In the genomic region with DNA sequence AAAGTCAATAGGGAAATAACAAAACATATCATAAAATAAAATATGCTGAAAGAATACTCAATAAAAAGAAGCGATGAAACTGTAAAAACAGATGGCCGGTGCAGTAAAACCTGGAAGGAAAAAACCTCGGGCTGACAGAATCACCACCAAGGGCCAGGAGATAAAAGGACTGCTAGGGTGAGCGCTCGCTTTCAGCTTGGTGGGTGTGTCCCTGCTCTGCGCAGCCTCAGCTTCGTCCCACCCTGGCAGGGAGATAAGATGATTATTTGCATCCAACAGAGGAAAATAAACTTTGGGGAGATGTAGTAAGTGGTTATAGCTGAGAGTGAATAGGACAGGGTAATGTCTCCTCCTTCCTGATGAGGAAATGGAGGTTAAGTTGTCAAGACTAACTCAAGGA, we compare ENCODE assay signal across 26 mouse cellular contexts. TPM values are rescaled to one million over a fixed set of nuclear protein-coding genes. Genes with fewer than 3 reads are reported as not detected.
DNase-seq lines count a peak whose midpoint lies in the region; ATAC-seq and TF ChIP-seq lines count a peak whose summit lies in the region.
"Had no signal": no experiment of that assay in that cellular context is flagged by ENCODE, and none has a peak within 500 bp of the region (broad histone marks: within the 10 kb centered on the region; RNA-seq: fewer than 3 reads in every experiment).

No protein-coding gene starts in this region.

- 21% methylated on average over 7 of the region's 7 CpGs for WGBS in heart, postnatal 0 days
- 47% methylated on average over 7 of the region's 7 CpGs for WGBS in intestine, embryonic 16.5 days
- 21% methylated on average over 7 of the region's 7 CpGs for WGBS in liver, embryonic 15.5 days (ENCODE audit: insufficient replicate concordance)
- WGBS in stomach, postnatal 0 days, result 43% methylated on average over 7 of the region's 7 CpGs

- ATAC-seq in heart, postnatal 0 days (ENCODE audit: insufficient read depth, low read depth), result no peak
- ATAC-seq in intestine, embryonic 16.5 days, result peak; percentile 65
- ATAC-seq in liver, embryonic 15.5 days (ENCODE audit: insufficient read depth), result peak; percentile 90
- ATAC-seq in stomach, postnatal 0 days (ENCODE audit: low FRiP score, low TSS enrichment), result 0 out of 2 replicates have a peak, but pooled peaks have one; percentile 15

- H3K4me3 ChIP-seq in heart, postnatal 0 days (ENCODE audit: low read depth, low read length), result no peak overlapping the region
- H3K4me3 ChIP-seq in intestine, embryonic 16.5 days (ENCODE audit: low read length), result no peak overlapping the region
- 0 out of 2 replicates have a peak overlapping the region, but pooled peaks have one; percentile 12 for H3K4me3 ChIP-seq in liver, embryonic 15.5 days (replicated peaks)
- no peak overlapping the region for H3K4me3 ChIP-seq in stomach, postnatal 0 days (ENCODE audit: low read depth, low read length)
- H3K4me3 ChIP-seq: heart, embryonic 12.5 days; kidney, embryonic 15.5 days; layer of hippocampus, adult 2 months had no signal

- H3K27me3 ChIP-seq in heart, postnatal 0 days (ENCODE audit: control insufficient read depth, insufficient read depth, low read length), result 0 out of 2 replicates have a peak, but pooled peaks cover 4% of the 10 kb centered on the region
- no peaks in the 10 kb centered on the region for H3K27me3 ChIP-seq in intestine, embryonic 16.5 days (replicated peaks; ENCODE audit: control insufficient read depth, insufficient read depth, low read length)
- H3K27me3 ChIP-seq in liver, embryonic 15.5 days, result peaks cover 18% of the 10 kb centered on the region
- no peaks in the 10 kb centered on the region for H3K27me3 ChIP-seq in stomach, postnatal 0 days (ENCODE audit: control insufficient read depth, insufficient read depth, low read length)

- H3K9me3 ChIP-seq in heart, postnatal 0 days (replicated peaks; ENCODE audit: control insufficient read depth, low read length), result no peaks in the 10 kb centered on the region
- H3K9me3 ChIP-seq in intestine, embryonic 16.5 days (ENCODE audit: control insufficient read depth, low read length), result no peaks in the 10 kb centered on the region
- no peaks in the 10 kb centered on the region for H3K9me3 ChIP-seq in liver, embryonic 15.5 days (replicated peaks)
- no peaks in the 10 kb centered on the region for H3K9me3 ChIP-seq in stomach, postnatal 0 days (ENCODE audit: control insufficient read depth, low read length)
- H3K9me3 ChIP-seq: heart, embryonic 12.5 days; kidney, embryonic 15.5 days had no signal

- H3K9ac ChIP-seq in heart, postnatal 0 days (replicated peaks; ENCODE audit: low read depth, low read length), result no peak overlapping the region
- no peak overlapping the region for H3K9ac ChIP-seq in intestine, embryonic 16.5 days (ENCODE audit: low read depth, low read length)
- no peak overlapping the region for H3K9ac ChIP-seq in liver, embryonic 15.5 days
- H3K9ac ChIP-seq in stomach, postnatal 0 days (ENCODE audit: low read length), result no peak overlapping the region
- H3K9ac ChIP-seq: heart, embryonic 12.5 days; kidney, embryonic 15.5 days had no signal

- H3K4me1 ChIP-seq in heart, postnatal 0 days (ENCODE audit: control insufficient read depth, insufficient read depth), result no peaks in the 10 kb centered on the region
- H3K4me1 ChIP-seq in intestine, embryonic 16.5 days (ENCODE audit: control insufficient read depth, insufficient read depth, low read length), result peaks cover 14% of the 10 kb centered on the region
- H3K4me1 ChIP-seq in liver, embryonic 15.5 days (replicated peaks), result peaks cover 51% of the 10 kb centered on the region
- H3K4me1 ChIP-seq in stomach, postnatal 0 days (replicated peaks; ENCODE audit: control insufficient read depth, insufficient read depth), result no peaks in the 10 kb centered on the region

- no peak overlapping the region for H3K27ac ChIP-seq in heart, postnatal 0 days (ENCODE audit: low read depth)
- H3K27ac ChIP-seq in intestine, embryonic 16.5 days (ENCODE audit: low read length), result no peak overlapping the region
- peak overlapping the region; percentile 43; the same call in 1 of the 2 replicates for H3K27ac ChIP-seq in liver, embryonic 15.5 days (replicated peaks)
- no peak overlapping the region for H3K27ac ChIP-seq in stomach, postnatal 0 days (replicated peaks)
- H3K27ac ChIP-seq: kidney, embryonic 15.5 days; layer of hippocampus, adult 2 months had no signal

- TF ChIP-seq CTCF in heart, postnatal 0 days (IDR thresholded peaks at IDR 0.05; ENCODE audit: low read depth), result no peak
- no peak for TF ChIP-seq CTCF in stomach, postnatal 0 days (IDR thresholded peaks at IDR 0.05; ENCODE audit: low read depth)

- H3K36me3 ChIP-seq in heart, postnatal 0 days (replicated peaks; ENCODE audit: control insufficient read depth, insufficient read depth, low read length), result no peaks in the 10 kb centered on the region
- H3K36me3 ChIP-seq in intestine, embryonic 16.5 days (ENCODE audit: control insufficient read depth, insufficient read depth, low read length), result no peaks in the 10 kb centered on the region
- no peaks in the 10 kb centered on the region for H3K36me3 ChIP-seq in liver, embryonic 15.5 days (replicated peaks)
- H3K36me3 ChIP-seq in stomach, postnatal 0 days (ENCODE audit: control insufficient read depth, insufficient read depth, low read length), result no peaks in the 10 kb centered on the region
- H3K36me3 ChIP-seq: heart, embryonic 12.5 days; kidney, embryonic 15.5 days had no signal

- peak overlapping the region; percentile 38 for H3K4me2 ChIP-seq in heart, postnatal 0 days (ENCODE audit: low read depth, low read length)
- H3K4me2 ChIP-seq in intestine, embryonic 16.5 days (ENCODE audit: low read depth, low read length), result 0 out of 2 replicates have a peak overlapping the region, but pooled peaks have one; percentile 2
- peak overlapping the region; percentile 52 for H3K4me2 ChIP-seq in liver, embryonic 15.5 days
- no peak overlapping the region for H3K4me2 ChIP-seq in stomach, postnatal 0 days (replicated peaks; ENCODE audit: low read depth)
- H3K4me2 ChIP-seq: heart, embryonic 12.5 days; kidney, embryonic 15.5 days had no signal

- TF ChIP-seq EP300 in heart, postnatal 0 days (IDR thresholded peaks at IDR 0.05; ENCODE audit: low read depth), result no peak
- TF ChIP-seq EP300 in stomach, postnatal 0 days (optimal IDR thresholded peaks at IDR 0.05), result no peak

- no peak for DNase-seq in heart, postnatal 0 days (ENCODE audit: low spot score)
- no peak for DNase-seq in heart, adult 9 months (ENCODE audit: low spot score in 2 of 2)
- DNase-seq in stomach, postnatal 0 days (ENCODE audit: low spot score), result no peak
- DNase-seq in kidney, postnatal 4 days, result no peak
- DNase-seq in spleen, postnatal 14 days (ENCODE audit: low spot score in 2 of 2), result no peak
- DNase-seq in lung, postnatal 4 days, result no peak
- DNase-seq: cerebellum, adult 18-20 months; gastrocnemius, postnatal 36 days; left cerebral cortex, postnatal 4 days; lung, adult 18-20 months; midbrain, embryonic 14.5 days; retina, postnatal 1 day; right cerebral cortex, postnatal 4 days had no signal

RNA-seq across cellular contexts. Expression of gene Spaca3, which starts 3.3 kb away (rescaled TPM):
- total RNA-seq in heart, postnatal 0 days (2014; rRNA removed; ENCODE audit: low replicate concordance), result not detected in 2 replicates
- 0.14 TPM in 1 of 2 replicates, not detected in the other for polyA plus RNA-seq in heart, postnatal 0 days (2015; fragmentation: Nextera tagmentation; extraction: Ambion mirVana)
- not detected in 2 replicates for polyA plus RNA-seq in intestine, embryonic 16.5 days (2015; fragmentation: Nextera tagmentation; extraction: Ambion mirVana)
- polyA plus RNA-seq in liver, embryonic 15.5 days (2015; fragmentation: Nextera tagmentation; extraction: Ambion mirVana), result not detected in 2 replicates
- 0.35 and 0.44 TPM in 2 replicates for polyA plus RNA-seq in stomach, postnatal 0 days (2015; fragmentation: Nextera tagmentation; extraction: Ambion mirVana)
- total RNA-seq: adrenal gland, adult 18-20 months; gastrocnemius, postnatal 36 days; layer of hippocampus, adult 2 months; left cerebral cortex, postnatal 4 days; neutrophil, adult 5-6 weeks had no signal
- polyA plus RNA-seq: C2C12; cortical plate, adult 2 months; embryonic facial prominence, embryonic 14.5 days; forebrain, embryonic 11.5 days; frontal cortex, adult 2 months; heart, embryonic 12.5 days; hindbrain, embryonic 11.5 days; kidney, embryonic 15.5 days; midbrain, embryonic 14.5 days had no signal

RNA-seq across cellular contexts. Expression of gene Tmem98, which starts 44.9 kb away (rescaled TPM):
- total RNA-seq in heart, postnatal 0 days (2014; rRNA removed; ENCODE audit: low replicate concordance), result 104 and 111 TPM in 2 replicates
- polyA plus RNA-seq in heart, postnatal 0 days (2015; fragmentation: Nextera tagmentation; extraction: Ambion mirVana), result 74.4 and 78.0 TPM in 2 replicates
- polyA plus RNA-seq in intestine, embryonic 16.5 days (2015; fragmentation: Nextera tagmentation; extraction: Ambion mirVana), result 241 and 243 TPM in 2 replicates
- 8.3 and 9.1 TPM in 2 replicates for polyA plus RNA-seq in liver, embryonic 15.5 days (2015; fragmentation: Nextera tagmentation; extraction: Ambion mirVana)
- polyA plus RNA-seq in stomach, postnatal 0 days (2015; fragmentation: Nextera tagmentation; extraction: Ambion mirVana), result 126 and 129 TPM in 2 replicates
- total RNA-seq: neutrophil, adult 5-6 weeks had no signal
